Comparison of ENCODE assay signal across 7 mouse cellular contexts in genomic region chr7:101450422-101451401, GRCm38 (mm10). TPM values are rescaled to one million over a fixed set of nuclear protein-coding genes. Genes with fewer than 3 reads are reported as not detected.
DNase-seq lines count a peak whose midpoint lies in the region; ATAC-seq lines count a peak whose summit lies in the region.

No protein-coding gene starts in this region.

- DNase-seq in adrenal gland, postnatal 14 days: peak; percentile 94
- DNase-seq in embryonic facial prominence, embryonic 10.5 days (ENCODE audit: low spot score): peak; percentile 91
- DNase-seq in heart, adult 18-20 months: peak; percentile 89 to 97
- DNase-seq in kidney, adult 18-20 months: peak; percentile 92
- peak; percentile 95 for DNase-seq in limb, embryonic 11.5 days (ENCODE audit: low spot score)
- DNase-seq in spleen, adult 12 weeks (ENCODE audit: low spot score): peak; percentile 72

- ATAC-seq in limb, embryonic 11.5 days (ENCODE audit: insufficient number of reproducible peaks, low FRiP score, low TSS enrichment, low read depth): peak; percentile 72
- ATAC-seq in midbrain, embryonic 13.5 days: peak; percentile 84

- H3K27me3 ChIP-seq in embryonic facial prominence, embryonic 10.5 days (replicated peaks; ENCODE audit: low read depth, poor library complexity, severe bottlenecking): peaks cover 59% of the 10 kb centered on the region
- H3K27me3 ChIP-seq in limb, embryonic 11.5 days (ENCODE audit: control insufficient read depth, insufficient read depth, low read length): peaks cover 21% of the 10 kb centered on the region
- H3K27me3 ChIP-seq in midbrain, embryonic 13.5 days: peaks cover 40% of the 10 kb centered on the region

- peak overlapping the region; percentile 63 for H3K4me3 ChIP-seq in embryonic facial prominence, embryonic 10.5 days
- peak overlapping the region; percentile 44 for H3K4me3 ChIP-seq in limb, embryonic 11.5 days (ENCODE audit: low read depth, low read length)
- peak overlapping the region; percentile 55 for H3K4me3 ChIP-seq in midbrain, embryonic 13.5 days (replicated peaks)

- WGBS in embryonic facial prominence, embryonic 10.5 days: under 1% methylated on average over 68 of the region's 68 CpGs
- under 1% methylated on average over 57 of the region's 68 CpGs for WGBS in limb, embryonic 11.5 days
- WGBS in midbrain, embryonic 13.5 days: under 1% methylated on average over 66 of the region's 68 CpGs

- no peaks in the 10 kb centered on the region for H3K9me3 ChIP-seq in embryonic facial prominence, embryonic 10.5 days
- H3K9me3 ChIP-seq in limb, embryonic 11.5 days (ENCODE audit: control insufficient read depth, low read length): no peaks in the 10 kb centered on the region
- H3K9me3 ChIP-seq in midbrain, embryonic 13.5 days: no peaks in the 10 kb centered on the region

- H3K4me1 ChIP-seq in embryonic facial prominence, embryonic 10.5 days: peaks cover 20% of the 10 kb centered on the region
- H3K4me1 ChIP-seq in limb, embryonic 11.5 days (ENCODE audit: control insufficient read depth, insufficient read depth, low read length): no peaks in the 10 kb centered on the region
- peaks cover 10% of the 10 kb centered on the region; the same call in 1 of the 2 replicates for H3K4me1 ChIP-seq in midbrain, embryonic 13.5 days (replicated peaks)

- H3K4me2 ChIP-seq in limb, embryonic 11.5 days (ENCODE audit: low read depth, severe bottlenecking): peak overlapping the region; percentile 92
- H3K4me2 ChIP-seq in midbrain, embryonic 13.5 days (replicated peaks): peak overlapping the region; percentile 98

- no peaks in the 10 kb centered on the region for H3K36me3 ChIP-seq in embryonic facial prominence, embryonic 10.5 days (replicated peaks)
- no peaks in the 10 kb centered on the region for H3K36me3 ChIP-seq in limb, embryonic 11.5 days (ENCODE audit: control insufficient read depth, insufficient read depth, low read length)
- H3K36me3 ChIP-seq in midbrain, embryonic 13.5 days: no peaks in the 10 kb centered on the region

- no peak overlapping the region for H3K9ac ChIP-seq in limb, embryonic 11.5 days (ENCODE audit: low read length)
- peak overlapping the region; percentile 73 for H3K9ac ChIP-seq in midbrain, embryonic 13.5 days (replicated peaks)

- no peak overlapping the region for H3K27ac ChIP-seq in embryonic facial prominence, embryonic 10.5 days (replicated peaks)
- H3K27ac ChIP-seq in limb, embryonic 11.5 days (replicated peaks; ENCODE audit: low read depth, low read length): no peak overlapping the region
- no peak overlapping the region for H3K27ac ChIP-seq in midbrain, embryonic 13.5 days

RNA-seq across cellular contexts. Expression of gene Pde2a, which starts 29.2 kb away (rescaled TPM):
- total RNA-seq in adrenal gland, postnatal 14 days (2021): 132 and 141 TPM in 2 replicates
- 21.7 and 22.5 TPM in 2 replicates for polyA plus RNA-seq in embryonic facial prominence, embryonic 10.5 days (2016; fragmentation: Nextera tagmentation; extraction: Ambion mirVana)
- total RNA-seq in heart, adult 18-20 months (2021): 10 to 100 TPM; 43.4 to 49.6 TPM
- 6.9 TPM in 2 replicates for polyA plus RNA-seq in limb, embryonic 11.5 days (2014; fragmentation: Nextera tagmentation; extraction: Ambion mirVana)
- 16.6 and 18.9 TPM in 2 replicates for polyA plus RNA-seq in midbrain, embryonic 13.5 days (2015; fragmentation: Nextera tagmentation; extraction: Ambion mirVana)

RNA-seq across cellular contexts. Expression of gene Gm45837, which starts 40.0 kb away (rescaled TPM):
- not detected in 2 replicates for total RNA-seq in adrenal gland, postnatal 14 days (2021)
- not detected in 2 replicates for polyA plus RNA-seq in embryonic facial prominence, embryonic 10.5 days (2016; fragmentation: Nextera tagmentation; extraction: Ambion mirVana)
- total RNA-seq in heart, adult 18-20 months (2021): 1 to 10 TPM; 2.6 to 3.0 TPM
- polyA plus RNA-seq in limb, embryonic 11.5 days (2014; fragmentation: Nextera tagmentation; extraction: Ambion mirVana): 0.21 TPM in 1 of 2 replicates, not detected in the other
- polyA plus RNA-seq in midbrain, embryonic 13.5 days (2015; fragmentation: Nextera tagmentation; extraction: Ambion mirVana): not detected in 2 replicates
